Mouse (Mus musculus) left cerebral cortex, postnatal 25 days (tissue): ENCODE measurements at regions not wholly inside any gene's neighbourhood (a gene's known extent, or its start where the extent isn't known, plus 50 kb on each side); places are given as distances from the start of the nearest gene placed in this dataset.

ENCODE experiments used
- DNase-seq, 2 experiments: peaks; one replicate each; pipeline ENCODE4 v3.0.0; 2022; ENCODE audit warnings: low spot score in 2 of 2, mixed read lengths in 1 of 2
- intact Hi-C: fragments of 180-260 bp; cut with DNase I; formaldehyde crosslinking; loops from one replicate; pipeline ENCODE4 v1.15.1; 2025

DNA sequence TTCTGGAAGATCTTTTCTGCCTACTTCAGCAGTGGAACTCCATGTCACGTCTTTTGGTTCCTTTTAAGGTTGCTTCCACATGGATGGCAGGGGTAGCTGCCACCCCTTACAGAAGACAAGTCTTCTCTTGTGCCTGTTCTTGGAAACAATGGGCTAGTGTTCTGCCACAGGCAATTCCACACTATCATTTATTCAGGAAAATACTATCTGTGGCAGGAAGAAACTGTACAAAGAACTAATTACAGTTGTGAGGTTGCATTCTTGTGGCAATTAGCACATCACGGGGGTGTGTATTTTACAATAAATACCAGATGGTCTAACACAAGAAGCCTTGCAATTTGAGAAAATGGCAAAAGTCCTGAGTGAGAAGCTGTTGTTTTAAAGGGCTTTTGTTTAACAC, 489.8 kb downstream of the Ccdc50 start:
- no peak for DNase-seq

DNA sequence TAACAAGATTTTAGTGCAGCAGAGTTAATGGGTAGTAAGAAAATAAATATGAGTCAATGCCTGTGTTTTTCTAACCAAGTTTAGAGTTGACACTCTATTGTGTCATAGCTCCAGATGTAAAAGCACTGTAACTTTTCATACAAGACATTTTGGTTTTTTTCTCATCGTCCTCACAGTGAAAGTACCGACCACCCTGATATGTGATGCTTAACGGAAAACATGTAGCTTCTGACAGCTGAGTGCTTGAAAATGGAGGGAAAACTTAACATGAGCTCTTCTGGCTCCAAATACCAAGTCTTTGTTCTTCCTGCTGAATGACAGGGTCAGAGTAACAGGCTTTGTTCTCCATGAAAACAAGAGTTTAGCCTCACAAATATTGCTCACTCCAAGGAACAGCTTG, 490.3 kb downstream of the Ccdc50 start:
- intact Hi-C loops = no loop called here
- DNase-seq = no peak

More for the DNA sequence above, 489.8 kb downstream of the Ccdc50 start:
- intact Hi-C loops = no loop called here

DNA sequence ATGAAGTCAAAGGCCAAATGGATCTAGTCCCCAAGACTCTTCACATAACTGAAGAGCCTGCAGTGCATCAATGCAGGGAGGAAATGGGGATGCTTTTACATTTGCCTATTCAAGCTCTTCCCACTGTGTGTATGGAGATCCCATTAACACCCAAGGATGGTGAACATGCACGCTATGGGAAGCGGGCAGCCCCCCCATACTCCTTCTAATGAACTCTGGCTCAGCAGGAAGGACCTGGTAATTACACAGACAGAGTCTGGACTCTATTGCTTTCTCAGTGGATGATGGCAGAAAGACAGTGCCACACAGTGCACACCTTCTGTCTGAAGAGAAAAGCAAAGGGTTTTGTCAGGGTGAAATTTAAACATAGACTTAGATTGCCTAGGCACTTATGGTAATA, 495.7 kb downstream of the Ccdc50 start:
- intact Hi-C loops = no loop called here
- no peak for DNase-seq

DNA sequence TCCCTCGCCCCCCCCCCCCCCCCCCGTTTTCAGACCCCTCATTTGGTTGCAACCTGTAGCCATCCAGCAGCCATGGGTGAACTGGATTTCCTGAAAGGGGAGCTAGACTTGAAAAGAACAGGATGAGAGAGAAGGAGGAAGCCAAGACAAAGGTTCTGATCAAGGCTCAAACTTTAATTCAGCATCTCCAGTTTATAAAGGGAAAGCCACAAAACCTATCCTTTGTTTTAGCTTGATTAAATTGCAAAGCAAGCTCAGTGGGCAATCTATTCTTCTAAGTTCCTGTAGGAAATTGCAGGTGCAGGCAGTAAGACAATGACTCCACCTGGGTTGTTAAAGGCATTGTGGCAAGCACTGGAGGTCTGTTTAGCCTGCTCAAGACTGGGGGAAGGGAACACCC, 517.4 kb downstream of the Ccdc50 start:
- intact Hi-C loops = no loop called here
- DNase-seq = no peak

DNA sequence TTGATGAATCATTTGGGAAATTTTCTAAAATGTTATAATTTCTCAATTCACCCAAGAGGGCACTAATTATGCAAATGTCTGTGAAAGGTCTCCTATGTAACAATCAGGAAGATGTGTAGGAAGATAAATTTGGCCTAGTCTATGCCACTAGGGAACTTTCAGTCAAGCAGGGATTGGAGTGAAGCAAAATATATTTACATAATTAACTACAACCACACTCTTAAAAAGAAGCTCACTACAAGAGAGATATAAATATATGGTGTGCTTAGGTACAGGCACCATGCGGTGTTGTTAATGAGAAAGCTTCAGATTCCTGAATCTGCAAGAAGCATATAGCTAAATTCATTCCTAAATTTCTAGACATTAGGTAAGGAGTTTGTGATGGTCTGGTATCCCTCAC, 526.8 kb downstream of the Ccdc50 start:
- intact Hi-C loops = no loop called here

DNA sequence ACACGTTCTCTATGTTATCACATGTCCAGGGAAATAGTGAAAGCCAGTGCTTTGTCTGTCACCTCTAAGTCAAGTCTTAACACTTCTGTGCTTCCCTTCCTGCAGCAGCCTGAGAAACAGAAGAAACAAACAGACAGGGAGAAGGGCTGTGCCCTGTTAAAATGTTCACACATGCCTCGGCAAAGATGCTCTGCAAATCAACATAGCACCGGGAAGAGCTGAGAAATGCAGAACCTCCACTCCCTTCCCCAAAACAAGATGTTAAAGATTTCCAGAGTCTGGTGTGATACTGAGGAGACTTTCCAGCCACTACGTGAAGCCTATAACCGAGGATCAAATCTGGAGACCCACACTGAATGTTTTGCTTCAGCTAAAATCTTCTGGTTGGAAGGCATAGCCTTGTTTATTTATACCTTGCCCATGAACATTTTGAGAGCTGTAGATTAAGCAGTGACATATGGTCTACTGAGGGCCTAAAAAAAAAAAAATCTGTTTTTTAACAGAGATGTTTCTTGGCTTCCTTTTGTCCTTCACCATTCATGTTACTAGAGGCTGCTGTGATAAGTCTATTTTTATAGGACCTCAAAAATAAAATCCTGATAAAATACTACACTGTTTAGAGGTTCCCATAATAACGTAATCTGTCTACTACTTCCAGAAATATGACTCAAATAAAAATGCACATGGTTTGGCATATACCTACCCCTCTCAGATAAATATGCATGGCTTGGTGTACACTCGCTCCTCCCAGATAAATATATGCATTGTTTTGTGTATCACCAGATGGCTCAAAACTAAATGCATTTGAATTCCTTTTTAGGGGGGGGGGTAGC, 537.1 kb downstream of the Ccdc50 start:
- peak; percentile 5 to 8 for DNase-seq
- intact Hi-C loops = no loop called here

More for the DNA sequence above, 526.8 kb downstream of the Ccdc50 start:
- DNase-seq = no peak

DNA sequence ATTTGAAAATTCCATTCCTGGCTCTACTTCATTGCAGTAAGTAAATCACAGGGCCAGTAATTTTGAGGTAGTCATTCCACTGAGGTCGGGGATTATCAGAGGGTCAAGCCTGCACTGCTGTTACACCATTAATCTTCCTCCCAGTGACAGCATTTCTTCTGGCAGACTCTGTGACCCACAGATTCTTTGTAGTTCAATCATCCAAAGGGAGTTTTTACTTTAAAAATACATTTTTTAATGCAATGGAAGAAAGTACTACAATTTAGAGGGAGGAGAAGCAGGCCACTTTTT, 537.6 kb downstream of the Ccdc50 start:
- intact Hi-C loops = no loop called here
- no peak for DNase-seq

DNA sequence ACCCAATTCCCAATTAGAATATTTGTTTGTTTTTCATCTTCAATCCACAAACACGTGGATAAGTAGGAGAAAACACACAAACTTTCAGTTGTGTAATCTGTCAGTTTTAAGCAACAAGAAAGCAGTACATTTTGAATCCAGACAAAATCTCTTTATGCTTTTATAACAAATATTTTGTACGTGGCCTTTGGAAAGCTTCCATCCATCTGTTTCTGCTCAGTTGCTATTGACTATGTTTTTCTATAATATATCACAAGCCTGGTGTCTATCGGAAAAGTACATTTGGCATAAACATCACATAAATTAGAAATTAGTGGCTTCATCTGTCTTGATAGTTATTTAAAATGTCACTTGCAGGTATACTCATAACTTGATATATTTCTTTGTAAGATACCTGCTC, 560.6 kb downstream of the Ccdc50 start:
- intact Hi-C loops = no loop called here
- DNase-seq = no peak

DNA sequence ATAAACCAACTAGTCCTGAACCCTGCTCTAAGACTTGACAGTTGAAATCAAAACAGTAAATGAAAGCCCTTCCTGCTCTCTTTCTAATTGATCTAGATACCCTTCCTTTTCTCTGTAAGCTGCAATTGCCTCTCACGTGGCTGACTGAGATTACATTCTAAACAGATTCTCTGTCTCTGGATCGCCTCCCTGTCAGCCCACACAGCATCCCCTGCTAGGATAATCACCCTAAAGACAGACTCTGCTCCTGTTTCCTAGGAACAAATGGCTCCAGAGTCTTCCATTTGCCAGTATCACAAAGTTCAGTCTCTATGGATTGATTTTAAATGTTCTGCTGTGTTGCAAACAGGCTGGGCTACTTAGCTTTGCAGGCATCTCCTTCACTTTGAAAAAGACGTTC, 561.1 kb downstream of the Ccdc50 start:
- intact Hi-C loops = no loop called here
- peak; percentile 8 to 32 for DNase-seq

DNA sequence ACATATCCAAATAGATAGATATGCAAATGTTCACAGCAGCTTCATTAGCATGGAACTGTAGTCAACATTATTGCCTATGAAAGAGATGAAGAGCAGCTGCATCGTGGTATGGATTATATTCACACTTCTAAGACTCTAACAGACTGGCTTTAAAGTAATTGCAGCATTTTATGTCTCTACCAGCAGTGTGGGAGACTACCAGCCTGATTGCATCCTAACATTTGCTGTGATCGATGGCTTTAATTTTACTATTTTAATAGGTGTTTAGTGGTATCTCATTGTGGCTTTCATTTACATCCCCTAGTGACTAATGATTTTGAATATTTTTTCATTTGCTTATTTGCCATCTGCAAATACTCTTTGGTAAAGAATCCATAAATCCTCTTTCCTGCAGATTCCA, 574.1 kb downstream of the Ccdc50 start:
- intact Hi-C loops = no loop called here
- DNase-seq = no peak

DNA sequence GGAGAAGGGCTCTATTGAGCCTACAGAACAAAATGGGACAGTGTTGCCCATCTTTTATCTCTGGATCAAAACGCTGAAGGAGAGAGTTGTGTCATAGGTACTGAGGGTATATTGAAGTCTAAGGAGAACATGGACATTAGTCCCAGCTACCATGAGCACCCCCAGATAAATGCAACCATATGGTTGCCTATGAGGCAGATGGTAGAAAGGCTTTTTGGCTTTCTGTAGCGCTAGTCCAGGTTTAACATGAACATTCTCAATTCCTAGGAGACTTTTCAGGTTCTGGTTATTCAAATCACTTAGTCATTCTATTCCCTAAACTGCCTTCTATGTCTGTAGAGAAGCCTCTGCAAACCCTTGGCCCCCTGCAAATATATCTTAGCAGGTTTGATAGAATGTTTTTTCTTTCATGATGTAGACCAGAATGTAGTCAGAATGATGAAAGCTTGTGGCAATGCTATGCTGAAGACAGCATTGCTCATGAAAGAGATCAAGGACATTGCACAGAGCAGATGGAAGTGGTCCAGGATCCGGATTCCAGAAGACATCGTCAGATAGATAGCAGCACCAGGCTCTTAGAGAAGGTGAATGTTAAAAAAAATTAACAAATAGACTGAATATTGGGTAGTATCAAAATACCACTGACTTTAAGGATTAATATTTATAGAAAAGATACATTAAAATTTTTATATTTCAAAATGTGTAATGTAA, 590.2 kb downstream of the Ccdc50 start:
- DNase-seq = peak in 1 of 2 experiments; percentile 8
- intact Hi-C loops = no loop called here

DNA sequence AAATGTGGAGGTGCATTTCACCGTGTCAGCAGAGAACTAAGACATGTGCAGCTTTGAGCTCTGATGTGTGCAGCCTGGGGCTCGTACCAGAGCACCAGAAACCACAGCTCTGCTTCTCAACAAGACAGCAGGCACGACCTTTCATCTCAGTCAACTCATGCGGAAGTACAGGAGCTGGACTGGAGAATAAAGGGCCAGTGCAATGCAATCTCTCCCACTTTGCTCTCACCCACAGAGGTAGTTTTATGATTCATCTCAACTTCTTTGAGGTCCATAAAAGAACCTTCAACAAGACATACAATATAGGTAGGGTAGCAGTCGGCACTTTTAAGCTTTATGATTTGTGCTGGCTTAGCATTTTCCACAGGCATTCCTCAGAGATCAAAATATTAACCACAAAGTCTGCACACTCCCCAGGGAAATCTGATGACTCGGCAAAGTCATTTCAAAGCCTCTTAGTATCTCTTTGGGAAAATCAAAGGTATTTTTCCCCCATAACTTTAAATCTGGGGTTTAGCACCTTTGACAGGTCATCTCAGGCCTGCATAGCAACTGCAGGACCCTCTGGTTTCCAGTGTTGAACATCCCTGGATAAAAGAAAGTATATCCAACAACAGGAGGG, 626.7 kb downstream of the Ccdc50 start:
- DNase-seq = no peak
- intact Hi-C loops = no loop called here

DNA sequence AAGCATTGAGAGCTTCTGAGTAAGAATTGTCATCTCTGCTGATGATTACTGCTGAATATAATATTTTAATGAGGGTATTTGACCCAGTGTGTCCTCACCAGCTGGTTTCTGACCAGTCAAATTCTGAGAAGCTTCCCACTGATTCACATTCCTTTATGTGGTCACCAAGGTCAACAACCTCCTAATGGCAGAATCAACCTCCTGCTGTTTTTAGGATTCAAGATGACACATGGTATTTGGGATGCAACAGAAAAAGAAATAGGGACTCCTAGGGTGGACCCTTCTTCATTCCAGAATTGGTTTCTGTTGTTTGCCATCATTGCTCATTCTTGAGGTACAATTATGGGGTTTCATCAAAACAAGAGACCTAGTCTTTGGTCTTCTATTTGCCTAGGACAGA, 629.6 kb downstream of the Ccdc50 start:
- intact Hi-C loops = no loop called here
- DNase-seq = no peak

DNA sequence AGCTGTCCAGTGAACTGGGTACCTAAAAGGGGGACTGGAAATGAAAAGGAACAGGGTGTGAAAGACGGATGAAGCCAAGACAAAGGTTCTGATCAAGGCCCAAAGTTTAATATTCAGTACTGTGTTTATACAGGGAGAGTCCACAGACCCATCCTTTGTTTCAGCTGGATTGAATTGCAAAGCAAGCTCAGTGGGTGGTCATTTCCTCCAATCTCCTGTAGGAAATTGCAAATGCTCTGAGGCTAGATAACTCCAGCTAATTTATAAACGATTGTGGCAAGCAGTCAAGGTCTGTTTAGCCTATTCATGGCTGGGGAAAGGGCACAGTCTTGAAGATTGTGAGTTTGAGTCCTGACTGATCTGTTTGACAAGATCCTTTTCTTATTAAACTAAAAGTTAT, 650.3 kb downstream of the Ccdc50 start:
- intact Hi-C loops = no loop called here
- DNase-seq = no peak

DNA sequence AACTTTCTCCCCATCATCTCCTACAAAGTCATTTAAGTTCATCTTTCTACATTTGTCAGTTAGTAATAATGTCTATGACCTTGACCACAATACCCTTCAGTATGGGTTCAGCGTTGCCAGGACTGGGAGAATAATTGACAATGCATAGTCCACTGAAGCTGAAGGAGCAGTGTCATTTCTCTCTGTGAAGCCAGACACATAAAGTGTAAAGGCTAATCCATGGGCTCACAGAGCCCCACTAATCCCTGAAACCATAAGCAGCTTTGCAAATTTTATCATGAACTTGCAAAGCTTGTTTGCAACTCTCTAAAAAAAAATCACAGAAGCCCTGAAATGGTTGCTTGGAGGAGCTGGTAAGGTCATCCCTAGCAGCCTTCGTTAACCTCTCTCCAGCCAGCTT, 654.4 kb downstream of the Ccdc50 start:
- intact Hi-C loops = no loop called here
- DNase-seq = no peak

DNA sequence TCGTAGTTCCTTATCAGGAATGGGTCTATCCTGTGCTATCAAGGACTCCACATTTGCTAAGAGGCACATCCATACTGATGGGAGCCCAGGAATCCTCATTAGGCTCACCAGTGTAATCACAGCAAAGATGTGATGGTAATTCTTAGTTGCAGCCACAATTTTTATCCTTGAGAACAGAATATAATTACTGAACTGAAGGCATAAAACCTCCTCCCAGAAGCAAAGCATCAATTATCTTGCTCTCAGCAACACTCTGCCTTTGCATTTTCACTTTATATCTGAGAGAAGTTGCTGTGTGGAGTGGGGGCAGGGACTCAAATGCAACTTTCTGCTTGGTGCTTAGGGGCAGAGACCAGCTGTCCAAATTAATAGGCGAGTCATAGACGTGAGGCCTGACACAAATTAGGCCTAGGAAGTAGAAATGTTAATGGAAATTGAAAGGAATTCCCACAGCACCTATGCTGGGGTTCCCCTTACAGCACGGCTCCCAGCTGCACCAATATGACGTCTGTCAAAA, 676.2 kb downstream of the Ccdc50 start:
- no peak for DNase-seq
- intact Hi-C loops = no loop called here

DNA sequence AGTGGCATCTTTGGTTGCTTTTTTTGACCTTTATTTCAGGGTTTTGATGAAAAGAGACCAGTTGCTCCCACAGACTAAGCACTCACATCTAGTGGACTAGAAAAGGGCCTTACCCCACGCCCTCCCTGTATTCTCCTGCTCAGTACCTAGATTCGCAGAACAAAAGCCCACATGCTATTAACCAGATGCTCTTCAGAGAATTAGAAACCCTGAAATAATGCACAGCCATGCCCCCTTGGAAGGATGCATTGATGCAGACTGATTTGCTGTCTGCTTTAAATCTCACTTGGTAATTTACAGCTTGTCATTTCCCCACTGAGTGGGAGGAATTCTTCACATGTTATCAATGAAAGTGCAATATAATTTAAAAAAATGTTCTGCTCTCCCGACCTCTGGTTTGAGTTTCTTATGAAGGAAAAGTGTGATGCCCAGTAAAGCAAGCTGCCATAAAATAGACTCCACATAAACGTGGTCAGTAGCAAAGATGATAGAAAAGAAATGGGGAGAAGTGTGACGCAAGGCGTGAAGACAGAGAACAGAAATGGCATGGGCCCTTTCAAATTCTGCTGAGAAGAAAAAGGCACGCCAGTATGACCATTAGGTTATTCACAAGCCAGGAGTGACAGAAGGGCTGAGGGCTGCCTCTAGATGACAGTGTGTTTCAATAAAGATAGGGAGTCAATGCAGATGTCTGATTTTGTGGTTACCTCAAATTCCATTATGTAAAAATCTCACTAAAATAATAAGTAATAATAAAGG, 669.8 kb downstream of the Fgf12 start:
- no peak for DNase-seq
- intact Hi-C loops = no loop called here

DNA sequence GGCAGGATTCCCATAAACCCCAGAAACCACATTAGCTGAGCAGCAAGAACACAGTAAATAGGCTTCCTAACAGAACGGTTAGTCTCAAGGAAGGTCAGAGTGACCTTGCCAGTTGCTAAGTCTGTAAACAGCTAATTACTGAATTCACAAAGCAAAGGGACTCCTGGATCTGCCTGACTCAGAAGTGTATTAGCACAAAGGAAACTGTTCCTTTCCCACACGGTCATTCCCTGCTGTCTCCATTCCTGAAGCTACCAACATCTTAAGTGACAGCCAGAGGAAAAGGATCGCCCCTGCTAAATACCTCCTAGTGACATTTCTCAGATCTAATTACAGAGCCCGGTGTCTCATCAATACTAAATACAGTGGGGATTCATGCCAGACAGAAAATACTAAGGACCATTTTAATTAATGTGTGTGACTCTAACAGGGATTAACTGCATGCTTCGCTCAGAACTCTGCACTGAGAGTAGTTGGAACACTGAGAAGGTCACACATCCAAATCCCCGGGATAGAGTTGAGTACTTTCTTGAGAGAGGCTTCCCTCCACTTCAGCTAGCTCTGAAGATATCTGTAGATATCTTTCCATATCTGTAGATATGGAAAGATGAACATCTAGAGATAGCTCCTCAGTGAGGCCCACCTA, 663.3 kb downstream of the Fgf12 start:
- peak; percentile 5 to 33 for DNase-seq
- intact Hi-C loops = no loop called here

DNA sequence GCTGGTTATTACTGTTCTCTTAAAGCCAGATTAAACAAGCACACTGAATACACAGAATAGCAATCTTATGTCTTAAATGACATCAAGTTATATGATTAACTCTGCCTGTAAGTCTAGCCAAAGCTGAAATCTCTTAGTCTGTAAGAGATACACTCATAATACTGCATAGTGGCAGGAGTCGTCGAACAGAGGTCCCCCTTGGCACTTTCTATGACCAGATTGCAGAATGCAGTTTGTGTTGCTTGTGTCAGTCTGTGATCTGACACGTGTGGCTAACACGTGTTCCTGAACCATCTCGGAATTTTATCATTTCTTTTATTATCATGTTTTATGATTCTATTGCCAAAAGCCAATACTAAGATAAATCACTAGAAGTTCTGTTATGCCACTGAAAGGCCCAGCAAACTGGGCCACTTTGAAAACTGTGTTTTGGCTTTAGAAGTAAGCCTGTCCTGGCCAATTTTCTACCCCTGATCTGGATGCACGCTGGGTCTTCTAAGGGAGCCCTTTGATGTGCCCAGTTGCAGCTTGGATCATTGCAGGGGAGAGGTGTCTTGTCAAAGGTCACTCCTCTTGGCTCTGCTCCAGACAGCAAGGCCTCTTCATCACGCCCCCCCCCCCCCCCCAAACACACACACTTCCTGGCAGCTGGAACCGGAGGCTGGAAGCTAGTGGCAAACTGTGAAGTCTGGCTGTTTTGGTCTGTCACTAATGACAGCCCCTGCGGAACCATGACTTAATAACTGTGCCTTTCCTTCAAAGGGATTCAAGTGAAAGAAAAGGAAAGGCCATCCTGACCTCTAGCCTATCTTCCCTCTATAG, 648.4 kb downstream of the Fgf12 start:
- intact Hi-C loops = no loop called here
- DNase-seq = no peak
